Mouse (Mus musculus) layer of hippocampus, adult 9-11 months (tissue): ENCODE results near the gene Smarcb1.
A peak's percentile ranks its signal among the peaks of the same experiment; 100 is the strongest.

Source experiments
- DNase-seq: peaks from one replicate; pipeline ENCODE4 v3.0.0; 2022

Smarcb1 gene

DNA sequence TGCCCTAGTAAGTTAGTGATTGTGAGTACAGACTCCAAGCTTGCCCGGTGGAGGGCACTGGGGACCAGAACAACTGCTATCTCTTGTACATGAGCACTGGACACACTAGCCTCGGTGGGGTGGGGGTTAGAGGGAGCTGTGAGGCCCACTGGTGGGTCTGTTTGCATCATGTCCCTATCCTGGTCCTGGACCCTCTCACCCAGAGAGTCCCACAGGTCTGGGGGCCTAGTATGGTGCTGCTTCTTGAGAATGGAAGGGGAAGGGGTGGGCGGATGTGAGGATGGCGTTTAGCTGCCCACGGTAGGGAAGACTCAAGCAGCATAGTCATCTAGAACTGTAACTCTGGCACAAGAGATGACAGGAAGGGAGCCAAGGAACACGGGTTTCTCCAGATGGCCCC lies 66.6 kb downstream of the Smarcb1 start:
- DNase-seq = no peak

- no peak for DNase-seq
Observed at GRCm38 (mm10) chr10:75854096-75854495, 67.3 kb downstream of the Smarcb1 start.

DNA sequence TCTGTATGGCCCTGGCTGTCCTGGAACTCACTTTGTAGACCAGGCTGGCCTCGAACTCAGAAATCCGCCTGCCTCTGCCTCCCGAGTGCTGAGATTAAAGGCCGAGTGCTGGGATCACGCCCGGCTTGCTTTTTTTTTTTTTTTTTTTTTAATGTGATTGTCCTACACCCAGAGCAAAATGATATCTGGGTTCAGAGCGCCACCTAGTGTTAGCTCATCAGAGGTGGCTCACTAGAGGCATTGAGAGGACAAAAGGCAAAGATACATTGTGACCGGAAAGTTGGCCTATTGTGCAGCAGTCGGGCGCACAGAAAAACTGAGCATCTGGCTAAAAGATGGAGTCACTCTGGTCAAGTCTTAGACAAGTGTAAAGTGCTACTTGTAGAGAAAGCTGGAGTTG lies 68.0 kb downstream of the Smarcb1 start:
- DNase-seq = peak; percentile 83

DNA sequence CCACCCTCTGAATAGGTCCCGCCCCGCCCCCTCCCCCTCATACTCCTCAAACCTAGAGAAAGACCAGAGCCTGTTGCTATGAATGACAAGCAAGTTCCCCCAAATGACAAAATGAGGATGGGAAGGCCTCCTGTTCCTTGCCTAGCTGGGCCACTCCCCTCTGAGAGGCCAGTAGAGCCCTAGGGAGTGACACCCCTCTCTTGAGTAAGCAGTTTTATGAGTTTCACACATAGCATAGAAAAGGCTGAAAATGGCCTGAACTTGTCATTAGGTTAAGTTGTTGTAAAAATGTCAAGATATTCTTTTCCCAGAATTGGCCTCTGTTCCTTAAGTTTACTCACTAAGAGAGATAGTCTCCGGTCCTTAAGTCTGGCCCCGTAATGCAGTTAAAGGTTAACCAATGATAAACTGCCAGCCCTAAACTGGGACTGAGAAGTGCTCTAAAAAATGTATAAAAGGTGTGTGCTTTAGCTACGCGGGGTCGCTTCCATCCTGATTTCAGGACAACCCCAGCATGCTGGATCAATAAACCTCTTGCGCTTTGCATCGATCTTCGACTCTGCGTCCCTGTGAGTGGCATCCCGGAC lies 68.8 kb downstream of the Smarcb1 start:
- no peak for DNase-seq

DNA sequence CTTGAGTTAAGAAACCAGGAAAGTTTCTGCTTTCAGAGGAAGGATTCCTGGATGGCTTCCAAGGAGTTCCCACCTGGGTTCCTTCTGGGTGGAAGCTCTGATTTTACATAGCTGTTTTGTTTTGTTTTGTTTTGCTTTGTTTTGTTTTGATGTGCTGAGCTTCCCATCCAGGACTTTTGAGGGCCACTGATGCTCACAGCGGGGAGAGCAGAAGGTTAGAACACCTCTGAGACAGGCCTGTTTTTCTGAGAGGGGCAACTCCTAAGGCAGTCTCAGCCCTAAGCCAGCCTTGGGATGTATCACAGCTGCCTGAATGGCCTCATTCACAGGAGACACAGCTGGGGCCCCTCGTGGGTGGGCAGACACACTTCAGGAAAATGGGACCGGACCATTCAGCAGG lies 69.7 kb downstream of the Smarcb1 start:
- no peak for DNase-seq

- no peak for DNase-seq
Observed at GRCm38 (mm10) chr10:75851076-75851475, 70.3 kb downstream of the Smarcb1 start.

DNA sequence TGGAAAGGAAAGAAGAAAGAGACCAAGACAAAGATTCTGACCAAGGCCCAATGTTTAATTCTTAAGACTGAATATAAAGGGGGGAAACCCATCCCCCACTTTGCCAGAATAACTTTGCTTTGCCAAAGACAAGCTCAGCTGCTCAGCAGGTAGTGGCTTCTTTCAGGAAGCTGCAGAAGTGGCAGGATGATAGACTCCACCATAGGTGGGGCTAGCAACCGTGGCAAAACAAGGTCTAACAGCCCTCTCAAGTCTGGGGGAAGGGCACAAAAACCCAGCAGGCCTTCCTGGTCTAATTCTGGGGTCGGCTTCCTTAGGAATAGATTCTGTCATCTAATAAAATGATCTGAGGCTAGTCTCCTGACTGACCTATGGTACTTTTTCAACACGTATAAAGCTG lies 73.0 kb downstream of the Smarcb1 start:
- DNase-seq = no peak
